Mouse (Mus musculus): ENCODE measurements around the gene Siva1.

Siva1 gene

DNA sequence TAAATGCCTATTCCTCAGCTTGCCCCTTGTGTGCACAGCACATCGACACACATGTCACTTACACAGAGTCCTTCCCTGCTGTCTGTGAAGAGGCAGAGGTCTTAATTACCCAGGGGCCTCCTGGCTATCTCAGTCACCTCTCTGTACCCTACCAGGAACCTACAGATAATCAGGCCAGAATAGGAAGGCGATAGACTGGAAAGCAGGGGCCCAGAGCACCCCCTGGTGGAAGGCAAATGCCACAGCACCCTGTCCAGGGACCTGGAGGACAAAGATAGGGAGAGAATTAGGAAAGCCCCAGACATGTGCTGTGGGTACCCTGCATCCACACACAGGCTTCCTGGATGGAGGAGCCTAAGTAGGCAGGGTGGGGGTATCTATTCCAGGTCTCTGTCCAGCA, 20.7 kb upstream of the Siva1 start:
- DNase-seq (ENCODE audit: low spot score): peak; percentile 79

DNA sequence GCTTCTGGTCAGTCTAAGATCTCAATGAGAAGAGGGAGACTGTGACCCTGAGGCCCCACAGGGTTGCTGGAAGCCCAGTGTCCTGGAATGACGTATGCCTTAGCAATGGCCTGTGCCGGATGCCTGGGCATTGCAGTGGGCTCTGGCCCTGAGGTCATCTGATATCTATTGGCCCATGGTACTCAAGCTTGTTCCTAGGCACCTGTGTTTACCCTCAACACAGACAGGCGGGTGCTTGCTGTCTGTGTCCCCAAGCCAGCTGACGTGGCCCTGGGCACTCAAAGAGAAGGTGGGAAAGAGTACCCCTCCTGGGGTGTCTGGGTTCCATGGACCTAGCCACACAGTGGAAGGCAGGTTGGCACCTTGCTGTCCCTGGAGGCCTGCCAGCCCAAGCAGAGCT, 18.8 kb upstream of the Siva1 start:
- no peak for DNase-seq (ENCODE audit: low spot score)

DNA sequence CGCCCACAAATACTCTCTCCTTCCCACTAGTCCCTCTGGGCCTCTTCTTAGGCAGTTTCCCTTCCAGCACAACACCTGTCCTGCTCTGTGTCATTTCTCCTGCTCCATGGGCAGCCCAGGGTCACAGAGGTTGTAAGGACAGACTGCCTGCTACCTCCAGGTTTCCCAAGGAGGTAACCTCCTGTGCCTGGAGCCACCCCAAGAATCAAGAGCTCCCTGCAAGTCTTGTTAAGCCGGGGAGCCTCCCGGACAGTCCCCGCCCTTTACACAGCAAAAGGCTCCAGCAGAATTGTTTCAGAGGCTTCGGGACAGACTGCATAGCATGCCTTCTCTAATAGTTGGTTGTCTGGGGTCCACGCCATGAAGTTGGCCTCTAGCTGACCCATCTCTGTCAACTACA, 18.0 kb upstream of the Siva1 start:
- no peak for DNase-seq (ENCODE audit: low spot score)

DNA sequence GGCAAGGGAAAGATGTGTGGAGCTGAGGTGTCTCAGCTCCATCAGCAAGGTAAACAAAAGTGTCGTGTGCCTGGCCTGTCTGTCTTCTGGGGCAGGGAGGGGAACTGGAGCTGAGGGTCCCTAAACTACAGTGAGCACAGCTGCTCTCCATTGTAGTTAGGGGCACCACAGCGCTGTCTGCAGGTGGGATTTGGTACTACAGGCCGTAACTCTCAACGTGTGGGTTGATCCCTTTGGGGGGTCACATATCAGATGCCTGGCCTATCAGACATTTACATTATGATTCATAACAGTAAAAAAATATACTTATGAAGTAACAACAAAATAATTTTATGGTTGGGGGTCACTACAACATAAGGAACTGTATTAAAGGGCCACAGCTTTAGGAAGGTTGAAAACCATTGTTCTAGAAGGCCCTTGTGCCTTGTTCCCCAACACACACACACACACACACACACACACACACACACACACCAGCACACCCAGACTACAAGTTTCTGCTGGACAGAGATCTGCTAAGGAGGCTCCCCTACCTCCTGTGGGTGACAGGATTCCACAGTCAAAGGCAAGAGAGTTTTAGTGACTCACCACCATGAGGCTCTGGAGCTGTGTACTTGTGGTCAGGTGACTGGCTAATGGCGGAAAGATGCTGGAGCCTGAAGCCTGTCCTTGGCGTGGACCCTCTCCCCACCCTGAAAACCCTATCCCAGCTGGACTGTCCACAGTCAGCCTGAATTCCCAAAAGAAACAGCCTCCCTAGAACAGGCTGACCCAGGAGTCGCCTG, 17.2 kb upstream of the Siva1 start:
- peak; percentile 35 for DNase-seq (ENCODE audit: low spot score)

DNA sequence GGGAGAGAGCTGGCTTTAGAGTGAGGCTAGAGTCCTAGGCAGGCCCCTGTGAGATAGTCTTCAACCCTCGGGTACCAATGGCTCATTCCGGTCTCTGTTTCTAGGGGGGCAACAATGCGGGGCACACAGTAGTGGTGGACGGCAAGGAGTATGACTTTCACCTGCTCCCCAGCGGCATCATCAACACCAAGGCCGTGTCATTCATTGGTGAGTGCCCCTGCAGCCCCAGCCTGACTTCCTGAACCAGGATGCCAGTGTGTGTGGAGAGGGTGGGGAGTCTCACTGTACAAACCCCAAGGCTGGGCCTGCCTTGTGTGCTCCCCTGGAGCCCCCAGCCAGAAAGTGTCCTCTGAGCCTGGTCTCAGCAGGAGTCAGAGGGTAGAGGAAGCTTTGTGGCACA, 16.3 kb upstream of the Siva1 start:
- no peak for DNase-seq (ENCODE audit: low spot score)

DNA sequence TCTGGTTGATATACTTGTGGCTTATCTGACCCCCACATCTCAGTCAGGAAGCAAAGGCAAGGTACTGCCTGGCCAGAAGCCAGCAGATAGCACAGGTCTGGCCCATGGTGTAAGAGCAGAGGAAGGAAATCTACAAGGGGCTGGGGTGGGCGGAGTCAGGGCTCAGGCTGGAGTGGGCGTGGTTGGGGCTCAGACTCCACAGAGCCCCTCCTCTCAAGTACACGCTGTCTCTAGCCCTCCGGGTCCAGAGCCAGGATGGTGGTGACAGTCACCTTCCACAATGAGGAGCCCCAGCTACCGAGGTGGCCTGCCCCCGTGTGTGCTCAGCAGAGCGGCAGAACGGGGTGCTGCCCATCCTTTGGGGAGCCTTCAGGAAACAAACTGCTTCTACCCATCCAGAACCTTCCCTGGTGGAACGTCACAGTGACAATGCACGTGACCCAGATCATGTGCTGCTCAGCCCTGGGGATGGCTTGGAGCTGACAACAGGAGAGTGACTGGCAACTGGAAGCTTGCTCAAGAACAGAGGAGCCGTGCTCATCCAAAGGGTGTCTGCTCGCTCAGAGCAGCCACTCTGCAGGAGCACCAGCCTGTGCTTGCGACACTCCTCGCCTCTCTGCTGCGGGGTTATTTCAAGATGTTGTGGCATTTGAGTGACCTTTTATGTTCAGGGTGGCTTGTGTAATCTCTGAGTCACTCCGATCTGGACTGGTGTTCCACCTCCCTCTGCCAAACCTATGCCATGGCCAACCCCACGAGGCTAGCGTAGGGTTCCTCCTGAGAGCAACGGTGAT, 15.4 kb upstream of the Siva1 start:
- DNase-seq (ENCODE audit: low spot score): peak; percentile 85

DNA sequence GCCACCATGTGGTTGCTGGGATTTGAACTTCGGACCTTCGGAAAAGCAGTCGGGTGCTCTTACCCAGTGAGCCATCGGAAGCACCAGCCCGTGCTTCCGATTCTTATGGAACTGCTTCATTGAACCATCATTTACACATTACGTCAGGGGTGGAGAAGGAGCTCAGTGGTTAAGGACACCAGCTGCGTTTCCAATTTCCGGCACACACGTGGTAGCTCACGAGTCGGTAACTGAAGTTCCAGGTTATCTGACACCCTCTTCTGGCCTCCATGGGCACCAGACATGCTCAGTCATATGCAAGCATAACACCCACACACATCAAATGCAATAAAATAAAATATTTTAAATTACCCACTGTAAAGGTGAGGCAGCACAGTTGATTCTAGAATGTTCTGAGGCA, 14.4 kb upstream of the Siva1 start:
- no peak for DNase-seq (ENCODE audit: low spot score)

DNA sequence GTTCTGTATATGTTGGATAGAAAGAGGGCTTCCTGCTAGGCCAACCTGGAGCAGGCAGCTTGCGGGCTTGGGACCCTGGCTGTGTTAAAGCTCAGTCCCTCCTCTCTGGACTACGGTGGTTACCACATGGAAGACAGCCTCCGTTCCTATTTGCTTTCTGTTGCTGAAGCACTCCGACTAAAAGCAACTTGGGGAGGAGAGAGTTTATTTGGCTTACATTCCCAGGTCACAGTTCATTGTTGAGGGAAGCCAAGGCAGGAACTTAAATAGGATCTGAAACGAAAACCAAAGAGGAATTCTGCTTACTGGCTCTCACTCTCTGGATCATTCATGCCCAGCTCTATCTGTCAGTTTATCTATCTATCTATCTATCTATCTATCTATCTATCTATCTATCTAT, 13.7 kb upstream of the Siva1 start:
- no peak for DNase-seq (ENCODE audit: low spot score)

DNA sequence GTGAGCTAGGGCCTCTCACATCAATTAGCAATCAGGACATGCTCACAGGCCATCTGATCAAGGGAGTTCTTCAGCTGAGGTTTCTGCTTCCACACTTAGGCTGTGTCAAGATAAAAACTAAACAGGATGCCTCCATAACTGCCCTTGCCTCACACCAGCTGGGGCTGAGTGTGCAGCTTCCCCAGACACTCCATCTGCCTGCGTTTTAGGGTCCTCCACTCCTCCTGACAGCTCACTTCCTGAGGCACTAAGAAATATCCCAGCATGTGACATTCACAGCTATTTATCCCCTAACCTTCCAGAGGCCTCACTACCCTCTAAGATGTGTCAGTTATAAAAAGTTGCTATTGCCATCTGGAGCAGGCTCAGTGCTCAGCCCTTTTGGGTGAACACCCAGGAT, 13.0 kb upstream of the Siva1 start:
- DNase-seq (ENCODE audit: low spot score): no peak

DNA sequence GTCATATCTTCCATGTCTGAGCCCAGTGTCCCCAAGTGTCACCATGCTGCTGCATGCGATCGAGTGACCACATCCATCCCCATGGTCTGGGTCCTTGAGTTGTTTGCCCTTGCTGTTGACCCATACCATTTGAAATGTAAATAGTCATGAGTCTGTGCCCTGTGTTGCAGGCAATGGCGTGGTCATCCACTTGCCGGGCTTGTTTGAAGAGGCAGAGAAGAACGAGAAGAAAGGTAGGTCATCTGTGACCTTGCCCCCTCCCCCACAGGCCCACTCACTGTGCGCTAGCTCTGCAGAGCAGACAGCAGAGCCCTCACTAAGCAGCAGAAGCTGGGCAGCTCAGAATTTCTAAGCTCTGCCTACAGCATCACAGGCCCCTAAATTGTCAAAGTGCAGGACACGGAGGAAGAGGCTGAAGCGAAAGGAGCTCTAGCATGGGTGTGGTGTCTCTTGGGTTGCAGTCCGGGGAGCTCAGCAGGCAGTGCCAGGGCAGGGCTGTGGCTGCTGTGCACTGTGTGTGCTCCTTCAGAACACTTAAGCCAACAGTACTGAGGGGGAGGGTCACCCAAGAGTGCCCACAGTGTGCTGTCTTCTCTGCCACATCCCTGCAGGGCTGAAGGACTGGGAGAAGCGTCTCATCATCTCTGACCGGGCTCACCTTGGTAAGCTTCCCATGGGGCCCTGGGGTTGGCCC, 12.2 kb upstream of the Siva1 start:
- DNase-seq (ENCODE audit: low spot score): no peak

DNA sequence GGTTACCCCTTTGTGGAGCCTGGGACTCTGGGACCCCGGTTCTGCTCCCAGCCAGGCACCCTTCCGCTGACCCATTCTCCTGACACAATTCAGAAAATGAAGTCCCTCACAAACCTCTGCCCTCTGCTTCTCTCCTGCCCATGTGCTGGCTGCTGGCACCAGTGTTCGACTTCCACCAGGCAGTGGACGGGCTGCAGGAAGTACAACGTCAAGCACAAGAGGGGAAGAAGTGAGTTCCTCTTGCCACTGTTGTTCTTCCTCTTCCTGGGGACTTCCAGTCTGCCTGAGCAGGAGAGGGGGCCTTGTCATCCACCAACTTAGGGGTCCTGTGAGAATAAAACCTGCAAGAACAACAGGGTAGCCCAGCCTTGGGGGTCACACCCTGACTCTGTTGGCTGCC, 11.6 kb upstream of the Siva1 start:
- DNase-seq (ENCODE audit: low spot score): no peak

DNA sequence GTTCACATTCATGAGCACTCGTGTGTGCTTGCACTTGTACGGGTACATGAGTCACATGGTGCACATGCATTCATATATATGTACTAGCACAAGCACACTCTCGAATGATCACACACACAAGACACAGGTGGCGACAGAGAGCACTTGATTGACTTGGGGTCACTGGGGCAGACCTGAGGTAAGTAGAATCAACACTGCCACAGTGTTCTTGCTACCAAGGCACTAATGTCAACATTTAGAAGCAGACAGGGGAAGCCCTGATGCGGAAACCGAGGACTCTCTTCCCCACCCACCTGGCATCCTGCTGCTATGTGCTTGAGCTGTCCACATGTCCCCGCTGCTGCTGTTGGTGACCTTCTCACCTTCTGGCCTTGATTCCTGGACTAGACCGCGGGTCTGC, 10.8 kb upstream of the Siva1 start:
- no peak for DNase-seq (ENCODE audit: low spot score)

DNA sequence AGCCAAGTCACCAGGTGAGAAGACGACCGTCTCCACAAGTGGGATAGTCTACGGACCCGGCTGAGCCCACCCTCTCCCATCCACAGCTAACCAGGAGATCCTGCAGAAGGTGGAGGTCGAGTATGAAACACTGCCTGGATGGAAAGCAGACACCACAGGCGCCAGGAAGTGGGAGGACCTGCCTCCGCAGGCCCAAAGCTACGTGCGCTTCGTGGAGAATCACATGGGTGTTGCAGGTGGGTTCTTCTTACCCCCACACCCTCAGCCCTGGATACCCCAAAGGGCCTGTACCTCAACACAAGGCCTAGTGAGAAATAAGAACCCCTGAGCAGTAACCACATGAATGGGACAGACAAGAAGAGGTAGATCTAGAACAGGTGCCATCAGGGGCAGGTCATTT, 5.0 kb upstream of the Siva1 start:
- no peak for DNase-seq (ENCODE audit: low spot score)

DNA sequence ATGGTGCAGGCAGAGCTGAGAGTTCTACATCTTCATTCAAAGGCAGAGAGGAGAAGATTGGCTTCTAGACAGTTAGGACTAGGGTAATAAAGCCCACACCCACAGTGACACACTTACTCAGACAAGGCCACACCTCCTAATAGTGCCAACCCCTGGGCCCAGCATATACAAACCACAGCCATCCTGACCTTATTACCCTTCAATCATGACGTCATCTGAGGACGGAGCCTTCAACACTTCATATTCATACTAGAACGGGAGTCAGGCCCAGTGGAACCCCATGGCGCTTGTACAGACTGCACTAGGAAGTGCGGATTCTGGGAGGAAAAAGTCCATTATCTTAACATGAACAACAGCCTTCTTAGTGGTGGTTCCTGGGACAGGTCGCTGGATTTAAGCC, 1.4 kb upstream of the Siva1 start:
- no peak for DNase-seq (ENCODE audit: low spot score)

DNA sequence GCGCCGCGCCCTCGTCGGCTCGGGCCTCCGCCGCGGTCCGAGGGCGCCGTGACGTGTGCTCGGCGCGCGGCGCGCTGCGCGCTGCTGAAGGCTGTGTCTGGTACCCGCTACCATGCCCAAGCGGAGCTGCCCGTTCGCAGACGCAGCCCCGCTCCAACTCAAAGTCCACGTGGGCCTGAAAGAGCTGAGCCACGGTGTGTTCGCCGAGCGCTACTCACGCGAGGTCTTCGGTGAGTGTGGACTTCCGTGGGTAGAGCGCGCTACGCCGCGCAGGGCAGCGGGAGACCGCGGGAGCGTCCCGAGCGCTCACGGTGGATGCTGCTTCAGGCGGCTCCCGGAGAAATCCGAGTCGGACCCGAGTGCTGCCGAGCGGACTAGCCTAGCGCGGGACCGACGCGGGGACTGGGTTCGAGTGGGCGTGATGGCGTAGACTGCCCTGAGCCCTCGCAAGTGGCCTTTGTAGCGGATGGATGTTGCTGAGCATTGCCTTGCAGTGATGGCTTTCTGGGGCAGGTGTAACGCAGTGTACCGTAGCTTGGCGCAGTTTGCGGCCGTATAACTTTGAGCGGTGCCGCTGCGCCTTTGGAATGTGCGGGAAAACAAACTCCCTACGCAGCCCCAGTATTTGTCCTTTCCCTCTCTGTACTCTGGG, 502 bp downstream of the Siva1 start:
- DNase-seq (ENCODE audit: low spot score): peak; percentile 51

DNA sequence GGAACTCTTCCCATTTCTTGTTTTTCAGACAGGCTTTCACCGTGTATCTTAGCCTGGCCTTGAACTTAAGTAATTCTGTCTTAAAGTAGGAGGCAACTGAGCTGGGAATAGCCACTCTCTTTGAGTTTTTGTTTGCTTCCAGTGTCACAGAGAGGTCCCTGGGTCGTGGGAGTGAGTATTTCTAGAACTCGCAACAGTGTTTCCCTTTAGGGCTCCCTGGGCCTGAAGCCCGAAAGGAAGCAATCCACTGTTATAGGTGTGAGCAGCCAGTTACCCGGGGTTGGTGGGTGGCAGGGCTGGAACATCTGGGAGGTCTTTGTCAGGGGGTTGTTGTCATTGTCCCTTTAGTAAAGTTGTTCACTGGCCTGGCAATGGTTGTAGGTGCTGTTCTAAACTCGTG, 1.7 kb downstream of the Siva1 start:
- no peak for DNase-seq (ENCODE audit: low spot score)

DNA sequence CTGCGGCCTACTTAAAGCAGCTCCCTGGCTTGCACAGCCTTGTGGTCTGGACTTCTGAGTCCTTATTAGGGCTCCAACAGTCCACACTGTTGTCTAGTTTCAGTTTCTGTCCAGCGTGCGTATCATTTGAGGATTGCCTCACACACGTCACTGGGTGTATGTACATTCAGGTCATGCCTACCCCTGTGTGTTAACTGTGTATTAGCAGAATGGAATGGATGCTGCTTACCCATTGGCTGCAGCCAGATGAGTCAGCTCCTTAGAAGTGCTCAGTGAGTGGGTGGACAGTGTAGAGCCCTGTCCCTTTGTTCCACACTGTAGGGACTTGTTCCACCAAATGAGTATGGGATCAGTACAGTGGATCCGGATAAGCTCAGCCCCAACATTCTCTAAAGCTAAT, 3.6 kb downstream of the Siva1 start:
- DNase-seq (ENCODE audit: low spot score): no peak

DNA sequence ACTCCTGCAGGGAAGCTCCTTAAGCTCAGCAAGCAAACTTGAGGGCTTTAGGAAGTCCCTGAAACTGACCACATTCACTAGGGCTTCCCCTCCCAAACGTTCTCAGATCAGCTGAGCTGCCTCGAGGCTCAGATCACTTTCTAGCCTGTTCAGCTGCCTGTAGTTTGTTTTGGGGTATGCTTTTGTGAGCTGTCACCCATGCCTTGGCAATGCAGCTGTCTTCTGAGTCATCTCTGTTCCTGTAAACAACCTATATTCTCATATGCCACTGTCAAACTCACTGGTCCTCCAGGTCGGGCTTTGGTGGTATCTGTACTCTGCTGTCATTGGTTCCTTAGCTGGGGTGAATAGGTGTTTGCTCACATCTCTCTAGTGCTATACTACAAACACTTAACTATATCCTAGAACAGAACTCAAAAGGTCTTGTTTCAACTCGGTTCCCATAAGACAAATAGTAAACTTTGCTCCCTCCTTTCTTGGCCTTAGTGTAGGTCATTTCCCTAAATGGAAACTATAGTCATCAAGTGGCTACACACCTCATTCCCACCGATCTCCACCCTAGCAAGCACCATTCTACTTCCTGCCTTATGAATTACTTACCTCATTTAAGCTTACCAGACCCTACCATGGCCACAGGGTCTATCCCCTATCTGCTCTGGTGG, 7.4 kb downstream of the Siva1 start:
- no peak for DNase-seq (ENCODE audit: low spot score)

DNA sequence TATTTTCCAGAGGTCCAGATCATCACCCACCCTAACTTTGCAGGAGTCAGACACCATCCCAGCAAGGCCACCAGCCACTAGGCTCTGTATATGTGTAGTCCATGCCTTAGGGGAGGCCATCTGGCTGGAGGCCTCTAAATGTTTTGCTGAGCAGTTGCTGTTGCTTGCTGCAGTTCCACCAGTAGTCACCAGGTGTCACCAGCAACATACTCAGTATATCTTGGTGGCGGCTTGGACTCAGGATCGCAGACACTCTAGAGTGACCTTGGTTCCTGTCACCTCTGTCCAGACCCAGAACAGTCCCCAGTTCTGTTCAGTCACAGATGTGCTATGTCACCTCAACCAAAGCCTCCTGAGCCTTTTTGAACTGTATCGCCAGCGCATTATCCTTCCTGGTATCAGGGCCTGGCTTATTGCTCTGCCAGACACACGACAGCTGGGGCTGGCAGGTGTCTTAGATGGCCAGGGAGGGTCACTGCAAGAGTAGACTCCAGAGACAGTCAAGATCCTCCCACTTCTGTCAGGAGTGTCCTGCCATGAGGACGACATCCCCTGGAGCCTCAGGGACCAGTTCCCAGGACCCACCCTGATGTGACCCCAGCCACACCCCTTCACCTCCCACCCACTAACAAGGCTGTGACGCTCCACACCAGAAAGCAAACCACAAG, 8.8 kb downstream of the Siva1 start:
- peak; percentile 92 for DNase-seq (ENCODE audit: low spot score)

DNA sequence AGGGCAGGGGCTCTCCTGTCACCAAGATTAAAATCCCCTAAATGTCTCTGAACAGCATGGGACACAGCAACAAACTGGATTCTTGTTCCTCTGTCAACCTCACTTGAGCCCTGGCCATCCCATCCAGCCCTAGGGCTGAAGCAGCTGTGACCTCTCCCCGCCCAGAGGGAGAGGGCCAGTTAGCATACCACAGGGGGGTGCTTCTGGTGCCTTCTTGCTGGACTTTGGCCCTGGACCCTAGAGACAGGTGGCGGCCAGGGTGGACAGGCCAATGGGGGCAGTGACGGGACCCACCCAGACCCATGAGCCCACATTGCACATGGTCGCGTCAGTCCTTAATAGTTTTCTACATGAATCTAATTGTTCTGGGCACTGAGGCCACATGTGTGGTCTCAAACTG, 9.6 kb downstream of the Siva1 start:
- no peak for DNase-seq (ENCODE audit: low spot score)

DNA sequence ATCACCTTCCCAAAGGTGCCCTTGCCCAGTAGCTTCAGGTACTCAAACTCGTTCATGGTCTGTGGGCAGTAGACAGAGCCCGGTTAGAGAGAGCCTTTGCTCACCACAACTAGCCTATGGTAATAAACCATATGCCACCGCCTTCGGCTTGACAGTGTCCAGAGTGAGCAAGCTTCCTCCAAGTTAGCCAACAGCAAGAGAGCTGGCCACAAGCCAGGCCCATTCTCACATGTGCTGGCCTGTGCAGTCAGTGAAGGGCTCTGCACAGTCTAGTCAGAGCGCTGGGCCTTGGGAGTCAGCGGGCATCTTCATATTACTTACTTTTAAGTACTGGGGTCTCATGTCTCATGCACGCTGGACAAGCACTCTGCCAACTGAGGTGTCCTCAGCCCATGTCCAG, 14.1 kb downstream of the Siva1 start:
- no peak for DNase-seq (ENCODE audit: low spot score)

DNA sequence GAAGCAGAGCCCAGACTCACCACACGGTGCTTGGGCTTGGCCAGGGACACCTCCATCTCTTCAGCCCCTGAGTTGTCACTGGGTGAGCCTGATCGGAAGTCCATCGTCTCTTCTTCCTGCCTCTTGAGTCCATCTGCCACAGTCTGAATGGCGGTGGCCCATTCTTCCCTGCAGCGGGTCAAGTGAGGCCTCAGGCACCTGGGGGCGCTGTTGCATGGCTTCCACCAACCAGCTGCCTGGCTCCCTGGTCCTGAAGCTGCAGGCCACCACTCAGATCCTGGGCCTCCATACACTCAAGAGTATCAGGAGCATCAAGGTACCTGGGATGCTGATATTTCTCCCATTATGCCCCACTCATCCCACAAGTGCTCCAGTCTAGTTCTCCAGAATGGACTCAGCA, 14.6 kb downstream of the Siva1 start:
- peak; percentile 27 for DNase-seq (ENCODE audit: low spot score)

Measured in embryo, embryonic 10.5 days (tissue).